Mouse (Mus musculus): ENCODE data around the gene Tmem63c. TPM values are rescaled to one million over a fixed set of nuclear protein-coding genes. Genes with fewer than 3 reads are reported as not detected.

Gene Tmem63c
- polyA plus RNA-seq, 2 experiments = 0.10 TPM; not detected in 1

DNA sequence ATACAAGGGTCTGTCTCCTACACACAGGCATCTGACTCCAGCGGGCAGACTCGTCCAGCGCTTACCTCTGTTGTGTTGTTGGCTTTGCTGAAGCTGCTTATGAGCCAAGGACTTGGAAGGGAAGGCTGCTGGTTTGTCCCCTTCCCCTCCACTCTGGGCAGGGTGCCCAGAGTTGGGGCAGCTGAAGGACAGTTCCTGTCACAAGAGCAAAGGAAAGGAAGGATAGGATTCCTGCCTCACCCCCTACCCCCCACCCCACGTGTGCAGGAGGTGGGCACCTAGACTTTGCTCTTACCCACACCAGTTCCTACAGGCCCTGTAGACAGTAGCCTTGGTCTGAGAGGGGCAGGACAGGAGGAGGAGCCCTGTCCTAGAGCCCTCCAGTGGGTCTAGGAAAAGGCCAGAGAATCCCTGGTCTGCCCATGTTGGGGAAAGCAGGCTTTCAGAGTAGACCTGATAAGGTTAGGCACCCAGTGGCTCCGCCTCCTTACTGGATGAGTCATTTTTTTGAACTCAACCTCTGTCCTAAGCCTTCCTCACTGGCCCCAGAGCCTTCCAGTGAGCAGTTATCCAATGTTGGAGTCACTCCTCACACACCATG is 10.1 kb downstream of the Tmem63c start:
- Histone ChIP-seq H3K36me3 (ENCODE audit: control insufficient read depth, insufficient read depth, low read length) (no peaks in the 10 kb centered on the region), H3K4me3 (replicated peaks; ENCODE audit: low read length) (no peak overlapping the region), H3K4me2 (replicated peaks; ENCODE audit: low read depth, low read length, severe bottlenecking) (no peak overlapping the region), H3K9ac (ENCODE audit: low read depth, low read length, severe bottlenecking) (no peak overlapping the region), H3K27ac (replicated peaks; ENCODE audit: low read depth, low read length) (no peak overlapping the region), H3K27me3 (ENCODE audit: control insufficient read depth, insufficient read depth, low read length) (peaks cover 17% of the 10 kb centered on the region; the same call in 1 of the 2 replicates), H3K9me3 (ENCODE audit: control insufficient read depth, low read length) (no peaks in the 10 kb centered on the region), H3K4me1 (ENCODE audit: control insufficient read depth, insufficient read depth, low read length) (no peaks in the 10 kb centered on the region)
- ATAC-seq (ENCODE audit: low FRiP score, low read depth) (no peak), DNase-seq (ENCODE audit: low spot score) (no peak)
- WGBS = 76% methylated on average over 5 of the region's 5 CpGs
- TF ChIP-seq POLR2A (IDR thresholded peaks at IDR 0.05; ENCODE audit: borderline replicate concordance, extremely low read depth, insufficient read depth, insufficient read length) = no peak

DNA sequence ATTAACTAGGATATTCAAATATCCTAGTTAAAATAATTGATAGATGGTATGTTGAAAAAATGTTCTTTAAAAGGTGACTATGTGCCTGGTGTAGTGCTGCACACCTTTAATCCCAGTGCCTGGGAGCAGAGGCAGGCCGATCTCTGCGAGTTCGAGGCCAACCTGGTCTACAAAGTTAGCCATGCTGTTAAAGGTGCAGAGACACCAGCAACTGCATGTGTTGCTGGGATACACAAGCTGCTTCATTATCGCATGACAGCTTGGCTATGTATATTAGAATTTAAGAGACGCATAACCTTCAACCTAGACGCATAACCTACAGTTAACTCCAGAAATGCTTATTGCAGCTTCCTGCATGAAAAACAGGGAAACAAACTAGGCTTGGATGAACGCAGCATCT is 15.5 kb downstream of the Tmem63c start:
- Histone ChIP-seq H3K4me1 (ENCODE audit: control insufficient read depth, insufficient read depth, low read length) (no peaks in the 10 kb centered on the region), H3K9me3 (ENCODE audit: control insufficient read depth, low read length) (no peaks in the 10 kb centered on the region), H3K36me3 (ENCODE audit: control insufficient read depth, insufficient read depth, low read length) (no peaks in the 10 kb centered on the region), H3K27ac (replicated peaks; ENCODE audit: low read depth, low read length) (no peak overlapping the region), H3K27me3 (ENCODE audit: control insufficient read depth, insufficient read depth, low read length) (no peaks in the 10 kb centered on the region), H3K4me3 (replicated peaks; ENCODE audit: low read length) (no peak overlapping the region), H3K9ac (ENCODE audit: low read depth, low read length, severe bottlenecking) (no peak overlapping the region), H3K4me2 (replicated peaks; ENCODE audit: low read depth, low read length, severe bottlenecking) (no peak overlapping the region)
- DNase-seq (ENCODE audit: low spot score) (no peak), ATAC-seq (ENCODE audit: low FRiP score, low read depth) (no peak)
- WGBS = 92% methylated on average over 7 of the region's 7 CpGs
- TF ChIP-seq POLR2A (IDR thresholded peaks at IDR 0.05; ENCODE audit: borderline replicate concordance, extremely low read depth, insufficient read depth, insufficient read length) = no peak

DNA sequence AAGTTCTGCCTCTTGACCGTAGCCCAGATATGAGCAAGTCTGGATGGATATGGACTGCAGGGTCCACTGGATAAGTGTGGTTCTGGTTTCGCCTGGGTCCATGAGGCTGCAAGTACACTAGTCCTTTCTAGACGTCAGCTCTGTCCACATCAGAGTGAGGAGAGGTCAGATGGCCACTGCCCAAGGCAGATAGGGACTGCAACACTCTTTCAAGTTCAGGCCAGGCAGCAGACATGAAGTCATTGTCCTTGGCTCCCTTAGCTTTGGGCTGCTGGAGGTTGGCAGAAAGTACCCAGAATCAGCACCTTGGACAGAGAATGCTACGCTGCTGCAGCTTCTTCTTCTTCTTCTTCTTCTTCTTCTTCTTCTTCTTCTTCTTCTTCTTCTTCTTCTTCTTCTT is 19.0 kb downstream of the Tmem63c start:
- H3K27ac ChIP-seq (replicated peaks; ENCODE audit: low read depth, low read length) = no peak overlapping the region
- no peaks in the 10 kb centered on the region for H3K36me3 ChIP-seq (ENCODE audit: control insufficient read depth, insufficient read depth, low read length)
- ATAC-seq (ENCODE audit: low FRiP score, low read depth) (no peak), DNase-seq (ENCODE audit: low spot score) (peak; percentile 69)
- TF ChIP-seq POLR2A (IDR thresholded peaks at IDR 0.05; ENCODE audit: borderline replicate concordance, extremely low read depth, insufficient read depth, insufficient read length) = no peak
- H3K4me2 ChIP-seq (replicated peaks; ENCODE audit: low read depth, low read length, severe bottlenecking) = no peak overlapping the region
- H3K4me1 ChIP-seq (ENCODE audit: control insufficient read depth, insufficient read depth, low read length) = no peaks in the 10 kb centered on the region
- H3K27me3 ChIP-seq (ENCODE audit: control insufficient read depth, insufficient read depth, low read length) = no peaks in the 10 kb centered on the region
- 68% methylated on average over 4 of the region's 4 CpGs for WGBS
- no peak overlapping the region for H3K4me3 ChIP-seq (replicated peaks; ENCODE audit: low read length)
- H3K9ac ChIP-seq (ENCODE audit: low read depth, low read length, severe bottlenecking) = no peak overlapping the region
- H3K9me3 ChIP-seq (ENCODE audit: control insufficient read depth, low read length) = no peaks in the 10 kb centered on the region

DNA sequence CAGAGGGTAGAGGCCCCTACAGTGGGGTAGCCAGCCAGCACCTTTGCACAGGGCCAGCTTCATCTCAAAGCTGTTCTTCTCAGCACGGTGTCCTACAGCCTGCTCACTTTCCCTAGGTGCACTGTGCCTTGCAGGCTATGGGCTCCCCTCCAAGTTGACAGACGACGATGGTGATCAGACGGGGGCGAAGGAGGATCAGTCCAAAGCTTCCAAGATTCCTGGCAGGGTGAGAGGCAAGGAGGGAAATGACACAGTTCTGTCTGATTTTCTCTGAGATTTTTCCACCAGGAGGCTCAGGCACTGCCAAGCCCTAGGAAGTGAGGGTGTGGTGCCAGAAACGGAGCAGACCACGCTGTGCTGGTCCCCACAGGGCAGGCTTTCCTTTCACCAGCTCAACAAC is 19.7 kb downstream of the Tmem63c start:
- no peak for TF ChIP-seq POLR2A (IDR thresholded peaks at IDR 0.05; ENCODE audit: borderline replicate concordance, extremely low read depth, insufficient read depth, insufficient read length)
- no peak overlapping the region for H3K9ac ChIP-seq (ENCODE audit: low read depth, low read length, severe bottlenecking)
- no peaks in the 10 kb centered on the region for H3K4me1 ChIP-seq (ENCODE audit: control insufficient read depth, insufficient read depth, low read length)
- H3K4me3 ChIP-seq (replicated peaks; ENCODE audit: low read length) = no peak overlapping the region
- WGBS = 77% methylated on average over 7 of the region's 7 CpGs
- ATAC-seq (ENCODE audit: low FRiP score, low read depth) (no peak), DNase-seq (ENCODE audit: low spot score) (no peak)
- no peaks in the 10 kb centered on the region for H3K36me3 ChIP-seq (ENCODE audit: control insufficient read depth, insufficient read depth, low read length)
- H3K9me3 ChIP-seq (ENCODE audit: control insufficient read depth, low read length) = no peaks in the 10 kb centered on the region
- no peak overlapping the region for H3K27ac ChIP-seq (replicated peaks; ENCODE audit: low read depth, low read length)
- no peak overlapping the region for H3K4me2 ChIP-seq (replicated peaks; ENCODE audit: low read depth, low read length, severe bottlenecking)
- no peaks in the 10 kb centered on the region for H3K27me3 ChIP-seq (ENCODE audit: control insufficient read depth, insufficient read depth, low read length)

DNA sequence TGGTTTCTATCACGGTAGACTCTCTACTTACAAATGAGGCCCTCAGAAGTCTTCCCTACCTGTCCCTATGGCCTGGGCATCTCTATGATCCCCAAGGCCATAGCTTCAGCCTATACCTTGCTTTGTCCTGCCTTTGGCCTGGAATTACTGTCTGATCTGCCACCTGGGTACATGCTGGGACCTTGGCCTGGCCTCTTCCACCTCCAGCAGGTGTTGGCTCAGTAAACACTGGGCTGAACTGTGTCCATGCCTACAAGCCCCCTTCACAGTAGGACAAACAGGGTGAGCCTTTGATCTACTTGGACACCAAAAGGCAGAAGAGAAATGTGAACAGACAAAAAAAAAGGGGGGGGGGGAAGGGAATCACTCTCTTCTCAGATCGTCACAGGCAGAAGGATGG is 21.3 kb downstream of the Tmem63c start:
- no peak for DNase-seq (ENCODE audit: low spot score)
- no peak overlapping the region for H3K4me2 ChIP-seq (replicated peaks; ENCODE audit: low read depth, low read length, severe bottlenecking)
- no peaks in the 10 kb centered on the region for H3K9me3 ChIP-seq (ENCODE audit: control insufficient read depth, low read length)
- no peak overlapping the region for H3K4me3 ChIP-seq (replicated peaks; ENCODE audit: low read length)
- H3K4me1 ChIP-seq (ENCODE audit: control insufficient read depth, insufficient read depth, low read length) = no peaks in the 10 kb centered on the region
- H3K36me3 ChIP-seq (ENCODE audit: control insufficient read depth, insufficient read depth, low read length) = no peaks in the 10 kb centered on the region
- no peak overlapping the region for H3K27ac ChIP-seq (replicated peaks; ENCODE audit: low read depth, low read length)
- 87% methylated on average over 2 of the region's 2 CpGs for WGBS
- no peak overlapping the region for H3K9ac ChIP-seq (ENCODE audit: low read depth, low read length, severe bottlenecking)
- H3K27me3 ChIP-seq (ENCODE audit: control insufficient read depth, insufficient read depth, low read length) = no peaks in the 10 kb centered on the region
- no peak for TF ChIP-seq POLR2A (IDR thresholded peaks at IDR 0.05; ENCODE audit: borderline replicate concordance, extremely low read depth, insufficient read depth, insufficient read length)
- ATAC-seq (ENCODE audit: low FRiP score, low read depth) = no peak

DNA sequence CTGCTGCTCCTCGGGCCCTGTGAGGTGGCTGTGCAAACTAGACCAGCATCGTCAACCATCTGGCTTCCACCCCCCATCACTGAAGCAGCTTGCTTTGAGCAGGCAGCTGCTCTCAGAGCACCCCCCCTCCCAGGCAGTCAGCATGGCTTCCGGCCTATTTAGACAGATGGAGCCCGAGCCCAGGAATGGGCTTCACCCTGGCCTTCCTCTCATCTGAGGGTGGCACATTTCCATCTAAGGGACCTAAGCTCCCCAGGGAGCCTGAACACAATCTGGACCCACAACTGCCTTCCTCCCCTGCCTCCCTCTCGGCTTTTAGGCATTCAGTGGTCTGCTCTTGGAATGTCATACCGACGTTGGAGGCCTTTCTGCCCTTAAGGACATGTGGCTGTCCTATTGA is 22.1 kb downstream of the Tmem63c start:
- no peak for ATAC-seq (ENCODE audit: low FRiP score, low read depth)

More for the DNA sequence above, 22.1 kb downstream of the Tmem63c start:
- Histone ChIP-seq H3K4me1 (ENCODE audit: control insufficient read depth, insufficient read depth, low read length) (no peaks in the 10 kb centered on the region), H3K9ac (ENCODE audit: low read depth, low read length, severe bottlenecking) (no peak overlapping the region), H3K27ac (replicated peaks; ENCODE audit: low read depth, low read length) (no peak overlapping the region), H3K27me3 (ENCODE audit: control insufficient read depth, insufficient read depth, low read length) (no peaks in the 10 kb centered on the region), H3K4me2 (replicated peaks; ENCODE audit: low read depth, low read length, severe bottlenecking) (no peak overlapping the region), H3K4me3 (replicated peaks; ENCODE audit: low read length) (no peak overlapping the region), H3K36me3 (ENCODE audit: control insufficient read depth, insufficient read depth, low read length) (no peaks in the 10 kb centered on the region), H3K9me3 (ENCODE audit: control insufficient read depth, low read length) (no peaks in the 10 kb centered on the region)
- WGBS = 68% methylated on average over 7 of the region's 7 CpGs
- no peak for TF ChIP-seq POLR2A (IDR thresholded peaks at IDR 0.05; ENCODE audit: borderline replicate concordance, extremely low read depth, insufficient read depth, insufficient read length)
- DNase-seq (ENCODE audit: low spot score) = no peak

Measured in limb, embryonic 14.5 days (tissue).